Mouse (Mus musculus) retina, postnatal 7 days (tissue): ENCODE results near the gene Fdxacb1.

Experiments
- DNase-seq: peaks from one replicate; pipeline ENCODE4 v3.0.0-alpha.2; 2012; ENCODE audit warnings: low read depth, low spot score

The Fdxacb1 gene

GRCm38 (mm10) chr9:50768107-50769002 lies at the start of gene Fdxacb1:
TSS of gene Fdxacb1 (plus strand) at chr9:50768236.
- peak; percentile 99 for DNase-seq

GRCm38 (mm10) chr9:50718878-50719277 lies 49.2 kb upstream of the Fdxacb1 start:
- no peak for DNase-seq

- no peak for DNase-seq
Observed at GRCm38 (mm10) chr9:50721061-50721460, 47.0 kb upstream of the Fdxacb1 start.

- no peak for DNase-seq
Observed at GRCm38 (mm10) chr9:50722451-50722911, 45.6 kb upstream of the Fdxacb1 start.

- no peak for DNase-seq
Observed at GRCm38 (mm10) chr9:50723406-50723805, 44.6 kb upstream of the Fdxacb1 start.

- DNase-seq, result no peak
Observed at GRCm38 (mm10) chr9:50724147-50724546, 43.9 kb upstream of the Fdxacb1 start.

GRCm38 (mm10) chr9:50724661-50725330 lies 43.2 kb upstream of the Fdxacb1 start:
- DNase-seq, result no peak

GRCm38 (mm10) chr9:50725921-50726590 lies 42.0 kb upstream of the Fdxacb1 start:
- DNase-seq, result no peak

GRCm38 (mm10) chr9:50727171-50727924 lies 40.7 kb upstream of the Fdxacb1 start:
- DNase-seq, result no peak

- peak; percentile 66 for DNase-seq
Observed at GRCm38 (mm10) chr9:50727925-50728651, 39.9 kb upstream of the Fdxacb1 start.

GRCm38 (mm10) chr9:50729600-50729999 lies 38.4 kb upstream of the Fdxacb1 start:
- no peak for DNase-seq

GRCm38 (mm10) chr9:50732560-50732959 lies 35.5 kb upstream of the Fdxacb1 start:
- no peak for DNase-seq

GRCm38 (mm10) chr9:50734989-50735388 lies 33.0 kb upstream of the Fdxacb1 start:
- DNase-seq, result peak; percentile 51

- DNase-seq, result peak; percentile 82
Observed at GRCm38 (mm10) chr9:50738914-50739870, 28.8 kb upstream of the Fdxacb1 start, which contains the start of gene Dixdc1. TSS of gene Dixdc1 (minus strand) at chr9:50739517.

- no peak for DNase-seq
Observed at GRCm38 (mm10) chr9:50740867-50741784, 26.9 kb upstream of the Fdxacb1 start.

GRCm38 (mm10) chr9:50742261-50742660 lies 25.8 kb upstream of the Fdxacb1 start:
- no peak for DNase-seq

GRCm38 (mm10) chr9:50742744-50743143 lies 25.3 kb upstream of the Fdxacb1 start:
- no peak for DNase-seq

- DNase-seq, result no peak
Observed at GRCm38 (mm10) chr9:50745806-50746205, 22.2 kb upstream of the Fdxacb1 start.
